In the genomic region with DNA sequence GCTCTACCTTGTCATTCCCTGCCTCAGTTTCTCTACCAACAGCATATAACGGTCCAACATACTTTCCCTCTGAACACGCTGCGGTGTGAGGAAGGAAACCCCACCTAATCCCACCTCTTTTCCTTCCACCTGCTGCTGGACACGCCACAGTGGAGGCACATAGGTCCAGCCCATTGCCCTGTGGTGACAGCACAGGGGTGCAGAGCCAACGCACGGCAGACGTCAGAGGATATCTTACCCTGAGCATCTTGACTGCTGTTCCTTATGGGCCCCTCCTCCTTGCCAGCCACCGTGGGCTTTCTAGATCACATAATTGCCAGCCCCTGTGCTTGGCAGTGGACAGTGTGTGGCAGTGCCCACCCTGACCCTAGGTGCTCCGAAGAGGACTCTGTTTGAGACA, we compare ENCODE assay signal across 10 mouse cellular contexts. TPM values are rescaled to one million over a fixed set of nuclear protein-coding genes. Genes with fewer than 3 reads are reported as not detected.
A peak's percentile ranks its signal among the peaks of the same experiment; 100 is the strongest.
DNase-seq lines count a peak whose midpoint lies in the region; ATAC-seq and TF ChIP-seq lines count a peak whose summit lies in the region.
"Had no signal": no experiment of that assay in that cellular context is flagged by ENCODE, and none has a peak within 500 bp of the region (broad histone marks: within the 10 kb centered on the region; RNA-seq: fewer than 3 reads in every experiment).

No protein-coding gene starts in this region.

- no peak for TF ChIP-seq CTCF in left cerebral cortex, adult 2 months (IDR thresholded peaks at IDR 0.05)

- no peak overlapping the region; the same call in 1 of the 2 replicates for H3K4me2 ChIP-seq in embryonic facial prominence, embryonic 12.5 days (replicated peaks)
- H3K4me2 ChIP-seq in heart, embryonic 15.5 days: peak overlapping the region; percentile 83
- H3K4me2 ChIP-seq in liver, embryonic 12.5 days: peak overlapping the region; percentile 29

- intact Hi-C loops in left cerebral cortex, adult 2 months (cut with DNase I): loop anchor here (5.0 kb wide), 1 partner anchor 138 kb away; a partner anchor contains a TSS
- intact Hi-C loops in left cerebral cortex, postnatal 25 days (cut with DNase I): loop anchor here (2.0 to 5.0 kb wide), 2 partner anchors 76 to 138 kb away; a partner anchor contains a TSS

- no peak for DNase-seq in left cerebral cortex, adult 2 months (ENCODE audit: extremely low spot score in 1 of 2, low spot score in 2 of 2)
- DNase-seq in left cerebral cortex, postnatal 25 days (ENCODE audit: low spot score in 2 of 2): no peak
- no peak for DNase-seq in layer of hippocampus, postnatal 25 days (ENCODE audit: extremely low spot score in 1 of 2, low spot score in 1 of 2)
- no peak for DNase-seq in layer of hippocampus, postnatal 10 days (ENCODE audit: low spot score in 2 of 2)
- DNase-seq in kidney, postnatal 10 days: no peak

- no peaks in the 10 kb centered on the region for H3K36me3 ChIP-seq in embryonic facial prominence, embryonic 12.5 days
- H3K36me3 ChIP-seq in heart, embryonic 15.5 days: no peaks in the 10 kb centered on the region
- no peaks in the 10 kb centered on the region for H3K36me3 ChIP-seq in liver, embryonic 12.5 days

- peak overlapping the region; percentile 89 for H3K27ac ChIP-seq in left cerebral cortex, adult 2 months
- no peak overlapping the region for H3K27ac ChIP-seq in embryonic facial prominence, embryonic 12.5 days
- H3K27ac ChIP-seq in heart, embryonic 15.5 days: peak overlapping the region; percentile 81; the same call in 1 of the 2 replicates
- no peak overlapping the region for H3K27ac ChIP-seq in liver, embryonic 12.5 days

- WGBS in embryonic facial prominence, embryonic 12.5 days: 79% methylated on average over 9 of the region's 9 CpGs
- 73% methylated on average over 9 of the region's 9 CpGs for WGBS in heart, embryonic 15.5 days
- WGBS in liver, embryonic 12.5 days (ENCODE audit: insufficient replicate concordance): 69% methylated on average over 9 of the region's 9 CpGs

- ATAC-seq in embryonic facial prominence, embryonic 12.5 days (ENCODE audit: insufficient number of reproducible peaks, insufficient read depth, low FRiP score, low TSS enrichment): no peak
- no peak for ATAC-seq in heart, embryonic 15.5 days (replicated peaks; ENCODE audit: insufficient number of reproducible peaks, insufficient read depth, low FRiP score, low read depth)
- no peak for ATAC-seq in liver, embryonic 12.5 days

- H3K4me3 ChIP-seq in left cerebral cortex, adult 2 months: peak overlapping the region; percentile 73
- peak overlapping the region; percentile 4; the same call in 1 of the 2 replicates for H3K4me3 ChIP-seq in embryonic facial prominence, embryonic 12.5 days
- H3K4me3 ChIP-seq in heart, embryonic 15.5 days: peak overlapping the region; percentile 64
- H3K4me3 ChIP-seq in liver, embryonic 12.5 days: 0 out of 2 replicates have a peak overlapping the region, but pooled peaks have one; percentile 58

- H3K27me3 ChIP-seq in embryonic facial prominence, embryonic 12.5 days: peaks cover 45% of the 10 kb centered on the region
- peaks cover 31% of the 10 kb centered on the region for H3K27me3 ChIP-seq in heart, embryonic 15.5 days
- H3K27me3 ChIP-seq in liver, embryonic 12.5 days (replicated peaks): peaks cover 51% of the 10 kb centered on the region

- H3K9me3 ChIP-seq in embryonic facial prominence, embryonic 12.5 days: no peaks in the 10 kb centered on the region
- H3K9me3 ChIP-seq in heart, embryonic 15.5 days (replicated peaks): peaks cover 8% of the 10 kb centered on the region; the same call in 1 of the 2 replicates
- no peaks in the 10 kb centered on the region for H3K9me3 ChIP-seq in liver, embryonic 12.5 days (replicated peaks)

- peaks cover 53% of the 10 kb centered on the region for H3K4me1 ChIP-seq in embryonic facial prominence, embryonic 12.5 days
- peaks cover 65% of the 10 kb centered on the region for H3K4me1 ChIP-seq in heart, embryonic 15.5 days (replicated peaks)
- peaks cover 42% of the 10 kb centered on the region for H3K4me1 ChIP-seq in liver, embryonic 12.5 days

- H3K9ac ChIP-seq in embryonic facial prominence, embryonic 12.5 days: peak overlapping the region; percentile 21; the same call in 1 of the 2 replicates
- peak overlapping the region; percentile 73; the same call in 1 of the 2 replicates for H3K9ac ChIP-seq in heart, embryonic 15.5 days
- H3K9ac ChIP-seq in liver, embryonic 12.5 days: no peak overlapping the region

RNA-seq across cellular contexts. Expression of a gene that starts 4.3 kb away (rescaled TPM):
- 100 to 1,000 TPM; 127 to 131 TPM for total RNA-seq in left cerebral cortex, adult 2 months (2021)
- total RNA-seq in left cerebral cortex, postnatal 25 days (2021): 100 to 1,000 TPM; 111 to 124 TPM
- polyA plus RNA-seq in embryonic facial prominence, embryonic 12.5 days (2016; fragmentation: Nextera tagmentation; extraction: Ambion mirVana): 33.1 and 40.5 TPM in 2 replicates
- 38.6 and 53.4 TPM in 2 replicates for polyA plus RNA-seq in heart, embryonic 15.5 days (2015; fragmentation: Nextera tagmentation; extraction: Ambion mirVana)
- 16.2 TPM in 2 replicates for polyA plus RNA-seq in liver, embryonic 12.5 days (2016; fragmentation: Nextera tagmentation; extraction: Ambion mirVana)
- total RNA-seq in layer of hippocampus, postnatal 25 days (2021): 10 to 100 TPM; 17.8 to 24.5 TPM
- total RNA-seq in layer of hippocampus, postnatal 10 days (2021): 10 to 100 TPM; 73.2 to 73.5 TPM

RNA-seq across cellular contexts. Expression of a gene that starts 45.7 kb away (rescaled TPM):
- total RNA-seq in left cerebral cortex, adult 2 months (2021): not detected
- not detected for total RNA-seq in left cerebral cortex, postnatal 25 days (2021)
- not detected in 2 replicates for polyA plus RNA-seq in embryonic facial prominence, embryonic 12.5 days (2016; fragmentation: Nextera tagmentation; extraction: Ambion mirVana)
- polyA plus RNA-seq in heart, embryonic 15.5 days (2015; fragmentation: Nextera tagmentation; extraction: Ambion mirVana): not detected in 2 replicates
- not detected in 2 replicates for polyA plus RNA-seq in liver, embryonic 12.5 days (2016; fragmentation: Nextera tagmentation; extraction: Ambion mirVana)
- total RNA-seq in layer of hippocampus, postnatal 25 days (2021): not detected
- total RNA-seq in layer of hippocampus, postnatal 10 days (2021): not detected
- total RNA-seq: layer of hippocampus, adult 18-20 months; MEL had no signal

RNA-seq across cellular contexts. Expression of a gene that starts 58.9 kb away (rescaled TPM):
- total RNA-seq in left cerebral cortex, adult 2 months (2021): under 1 TPM; 0.56 to 0.79 TPM
- total RNA-seq in left cerebral cortex, postnatal 25 days (2021): under 1 TPM in 1 of 2 experiments, not detected in 1; 0.25 TPM
- 0.17 and 0.32 TPM in 2 replicates for polyA plus RNA-seq in embryonic facial prominence, embryonic 12.5 days (2016; fragmentation: Nextera tagmentation; extraction: Ambion mirVana)
- not detected in 2 replicates for polyA plus RNA-seq in heart, embryonic 15.5 days (2015; fragmentation: Nextera tagmentation; extraction: Ambion mirVana)
- not detected in 2 replicates for polyA plus RNA-seq in liver, embryonic 12.5 days (2016; fragmentation: Nextera tagmentation; extraction: Ambion mirVana)
- under 1 TPM; 0.49 to 0.59 TPM for total RNA-seq in layer of hippocampus, postnatal 25 days (2021)
- under 1 TPM; 0.27 TPM for total RNA-seq in layer of hippocampus, postnatal 10 days (2021)
- total RNA-seq: MEL had no signal

Comparison
In these comparisons a context has a peak if more than half of its experiments do, and no peak if none do; other contexts are left out.
1. H3K27ac ChIP-seq: peak in left cerebral cortex, adult 2 months (single experiment) and heart, embryonic 15.5 days (single experiment); none in embryonic facial prominence, embryonic 12.5 days (single experiment) and liver, embryonic 12.5 days (single experiment).
2. H3K4me3 ChIP-seq: peak in every context shown above with its lines; median percentile 73 in left cerebral cortex, adult 2 months; 64 in heart, embryonic 15.5 days; 58 in liver, embryonic 12.5 days; 4 in embryonic facial prominence, embryonic 12.5 days.